Mouse (Mus musculus) limb, embryonic 11.5 days (tissue): ENCODE measurements around the gene Csrp1. TPM values are rescaled to one million over a fixed set of nuclear protein-coding genes. Genes with fewer than 3 reads are reported as not detected.

Experiments
- ATAC-seq: fragments of 200-750 bp; cut with Nextera tagmentation; 2 replicates; pipeline ENCODE4 v1.8.0; 2017; ENCODE audit warnings: low read depth; ENCODE audit not compliant: insufficient number of reproducible peaks, low FRiP score, low TSS enrichment
- DNase-seq: peaks from one replicate; pipeline ENCODE4 v3.0.0-alpha.2; 2015; ENCODE audit warnings: low spot score
- H3K27ac ChIP-seq: fragments of 300-500 bp; sonication (generic); replicated peaks from 2 replicates; pipeline ENCODE4 v1.5.1; 2014; ENCODE audit warnings: low read depth, mild to moderate bottlenecking, low read length
- H3K27me3 ChIP-seq: fragments of 300-500 bp; sonication (generic); 2 replicates; pipeline ENCODE4 v1.6.1; 2014; ENCODE audit warnings: mild to moderate bottlenecking, low read length, mixed read lengths; ENCODE audit not compliant: control insufficient read depth, insufficient read depth
- H3K36me3 ChIP-seq: fragments of 300-500 bp; sonication (generic); 2 replicates; pipeline ENCODE4 v1.6.1; 2014; ENCODE audit warnings: mild to moderate bottlenecking, low read length, moderate library complexity, mixed read lengths; ENCODE audit not compliant: control insufficient read depth, insufficient read depth
- H3K4me1 ChIP-seq: fragments of 300-500 bp; sonication (generic); 2 replicates; pipeline ENCODE4 v1.6.1; 2014; ENCODE audit warnings: low read length, mixed read lengths; ENCODE audit not compliant: control insufficient read depth, insufficient read depth
- H3K4me2 ChIP-seq: fragments of 300-500 bp; sonication (generic); 2 replicates; pipeline ENCODE4 v1.6.1; 2014; ENCODE audit warnings: low read depth, mild to moderate bottlenecking, moderate library complexity; ENCODE audit not compliant: severe bottlenecking
- H3K4me3 ChIP-seq: fragments of 300-500 bp; sonication (generic); 2 replicates; pipeline ENCODE4 v1.5.1; 2014; ENCODE audit warnings: low read depth, low read length
- H3K9ac ChIP-seq: fragments of 300-500 bp; sonication (generic); 2 replicates; pipeline ENCODE4 v1.6.1; 2014; ENCODE audit warnings: mild to moderate bottlenecking, low read length
- H3K9me3 ChIP-seq: fragments of 300-500 bp; sonication (generic); 2 replicates; pipeline ENCODE4 v1.6.1; 2016; ENCODE audit warnings: low read length; ENCODE audit not compliant: control insufficient read depth
- WGBS: fragments of 180-500 bp; shearing (Covaris S2); extraction: QIAGEN DNeasy Blood & Tissue Kit; methylation state at CpG from one replicate; pipeline ENCODE4 v1.1.7; 2014; 5-methylcytosine and 5-hydroxymethylcytosine counted together
- polyA plus RNA-seq: library from polyadenylated mRNA; unstranded; fragments of >200 nt; fragmentation: Nextera tagmentation; extraction: Ambion mirVana; gene quantifications from 2 replicates; pipeline ENCODE4 v1.2.1, GENCODE M21; 2014

The Csrp1 gene
- polyA plus RNA-seq, 1 experiment from 2014 or later = 51.2 TPM

GRCm38 (mm10) chr1:135676938-135677682 lies 42.8 kb upstream of the Csrp1 start:
- no peaks in the 10 kb centered on the region for H3K36me3 ChIP-seq
- H3K4me1 ChIP-seq = no peaks in the 10 kb centered on the region
- 57% methylated on average over 8 of the region's 8 CpGs for WGBS
- no peak overlapping the region for H3K27ac ChIP-seq
- H3K9me3 ChIP-seq = no peaks in the 10 kb centered on the region
- no peak overlapping the region for H3K4me2 ChIP-seq
- H3K9ac ChIP-seq = no peak overlapping the region
- H3K27me3 ChIP-seq = no peaks in the 10 kb centered on the region
- H3K4me3 ChIP-seq = no peak overlapping the region
- DNase-seq (no peak), ATAC-seq (no peak)

GRCm38 (mm10) chr1:135678145-135678544 lies 41.7 kb upstream of the Csrp1 start:
- Histone ChIP-seq H3K4me3 (no peak overlapping the region), H3K9ac (no peak overlapping the region), H3K27me3 (no peaks in the 10 kb centered on the region), H3K4me1 (no peaks in the 10 kb centered on the region), H3K9me3 (no peaks in the 10 kb centered on the region), H3K36me3 (no peaks in the 10 kb centered on the region), H3K27ac (no peak overlapping the region), H3K4me2 (no peak overlapping the region)
- DNase-seq = no peak
- 82% methylated on average over 6 of the region's 6 CpGs for WGBS
- ATAC-seq = no peak

GRCm38 (mm10) chr1:135680716-135681115 lies 39.1 kb upstream of the Csrp1 start:
- DNase-seq (no peak), ATAC-seq (no peak)
- Histone ChIP-seq H3K4me2 (no peak overlapping the region), H3K27me3 (0 out of 2 replicates have a peak, but pooled peaks cover under 1% of the 10 kb centered on the region), H3K36me3 (no peaks in the 10 kb centered on the region), H3K4me1 (no peaks in the 10 kb centered on the region), H3K4me3 (no peak overlapping the region), H3K27ac (no peak overlapping the region), H3K9me3 (no peaks in the 10 kb centered on the region), H3K9ac (no peak overlapping the region)
- WGBS = 62% methylated on average over 4 of the region's 4 CpGs

- no peaks in the 10 kb centered on the region for H3K9me3 ChIP-seq
- H3K4me3 ChIP-seq = no peak overlapping the region
- ATAC-seq = no peak
- H3K27ac ChIP-seq = no peak overlapping the region
- H3K4me2 ChIP-seq = no peak overlapping the region
- H3K27me3 ChIP-seq = 0 out of 2 replicates have a peak, but pooled peaks cover 2% of the 10 kb centered on the region
- no peaks in the 10 kb centered on the region for H3K36me3 ChIP-seq
- H3K4me1 ChIP-seq = no peaks in the 10 kb centered on the region
- no peak for DNase-seq
- no peak overlapping the region for H3K9ac ChIP-seq
- 84% methylated on average over 8 of the region's 8 CpGs for WGBS
Observed at GRCm38 (mm10) chr1:135681122-135681521, 38.7 kb upstream of the Csrp1 start.

- Histone ChIP-seq H3K27me3 (peaks cover 2% of the 10 kb centered on the region; the same call in 1 of the 2 replicates), H3K9ac (no peak overlapping the region), H3K4me2 (no peak overlapping the region), H3K9me3 (no peaks in the 10 kb centered on the region), H3K27ac (no peak overlapping the region), H3K4me3 (no peak overlapping the region), H3K36me3 (no peaks in the 10 kb centered on the region), H3K4me1 (peaks cover 15% of the 10 kb centered on the region; the same call in 1 of the 2 replicates)
- 65% methylated on average over 4 of the region's 4 CpGs for WGBS
- ATAC-seq (no peak), DNase-seq (no peak)
Observed at GRCm38 (mm10) chr1:135684895-135685294, 35.0 kb upstream of the Csrp1 start.

- Histone ChIP-seq H3K9me3 (no peaks in the 10 kb centered on the region), H3K4me1 (peaks cover 15% of the 10 kb centered on the region; the same call in 1 of the 2 replicates), H3K27me3 (peaks cover 2% of the 10 kb centered on the region; the same call in 1 of the 2 replicates), H3K9ac (no peak overlapping the region), H3K36me3 (no peaks in the 10 kb centered on the region), H3K4me2 (no peak overlapping the region), H3K27ac (no peak overlapping the region), H3K4me3 (no peak overlapping the region)
- ATAC-seq = no peak
- 56% methylated on average over 6 of the region's 6 CpGs for WGBS
- DNase-seq = no peak
Observed at GRCm38 (mm10) chr1:135685316-135685715, 34.5 kb upstream of the Csrp1 start.

GRCm38 (mm10) chr1:135686792-135687510 lies 32.9 kb upstream of the Csrp1 start:
- H3K27ac ChIP-seq = no peak overlapping the region
- H3K9me3 ChIP-seq = no peaks in the 10 kb centered on the region
- H3K9ac ChIP-seq = peak overlapping the region; percentile 14; the same call in 1 of the 2 replicates
- H3K4me1 ChIP-seq = peaks cover 15% of the 10 kb centered on the region; the same call in 1 of the 2 replicates
- peak overlapping the region; percentile 90 for H3K4me2 ChIP-seq
- no peaks in the 10 kb centered on the region for H3K36me3 ChIP-seq
- DNase-seq (peak; percentile 72), ATAC-seq (no peak)
- H3K27me3 ChIP-seq = peaks cover 2% of the 10 kb centered on the region; the same call in 1 of the 2 replicates
- WGBS = under 1% methylated on average over 19 of the region's 19 CpGs
- H3K4me3 ChIP-seq = peak overlapping the region; percentile 70

- DNase-seq = peak; percentile 85
- no peaks in the 10 kb centered on the region for H3K9me3 ChIP-seq
- H3K4me2 ChIP-seq = peak overlapping the region; percentile 90
- peak; percentile 89 for ATAC-seq
- peaks cover 2% of the 10 kb centered on the region; the same call in 1 of the 2 replicates for H3K27me3 ChIP-seq
- under 1% methylated on average over 63 of the region's 81 CpGs for WGBS
- peak overlapping the region; percentile 86 for H3K9ac ChIP-seq
- peak overlapping the region; percentile 70 for H3K4me3 ChIP-seq
- peak overlapping the region; percentile 62; the same call in 1 of the 2 replicates for H3K27ac ChIP-seq
- peaks cover 15% of the 10 kb centered on the region; the same call in 1 of the 2 replicates for H3K4me1 ChIP-seq
- no peaks in the 10 kb centered on the region for H3K36me3 ChIP-seq
Observed at GRCm38 (mm10) chr1:135687771-135688492, 31.9 kb upstream of the Csrp1 start.
